Mouse (Mus musculus) 3T3-L1 (cell line): Measurements from ENCODE around the gene Cacna1d.
A peak's percentile ranks its signal among the peaks of the same experiment; 100 is the strongest.

Source experiments
- DNase-seq: peaks from one replicate; pipeline ENCODE4 v3.0.0-alpha.2; 2015; ENCODE audit warnings: low read depth, low spot score

Gene Cacna1d

GRCm38 (mm10) chr14:30024387-30024786 is 466.9 kb downstream of the Cacna1d start:
- DNase-seq: no peak

- no peak for DNase-seq
Observed at GRCm38 (mm10) chr14:30022471-30022870, 468.8 kb downstream of the Cacna1d start.

- DNase-seq: peak; percentile 5
Observed at GRCm38 (mm10) chr14:30019792-30020575, 471.3 kb downstream of the Cacna1d start.

DNA sequence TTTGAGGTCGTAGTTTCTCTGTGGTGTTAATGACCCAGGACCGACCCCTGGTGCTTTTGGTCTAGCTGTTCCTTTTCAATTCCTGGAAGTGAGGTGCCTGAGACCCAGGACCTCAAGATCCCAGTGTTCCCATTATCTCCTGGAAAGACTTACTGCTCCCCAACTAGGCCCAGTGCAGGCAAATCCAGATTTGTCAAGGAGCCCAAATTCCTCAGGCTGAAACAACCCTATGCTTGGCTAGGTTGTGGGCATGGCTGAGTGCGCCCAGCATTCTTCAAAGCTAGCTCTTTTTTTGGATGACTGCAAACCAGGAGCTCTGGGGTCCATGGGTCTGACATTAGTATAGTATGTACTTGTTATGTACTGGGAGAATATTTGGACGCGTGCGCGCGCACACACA is 471.9 kb downstream of the Cacna1d start:
- no peak for DNase-seq

- DNase-seq: no peak
Observed at GRCm38 (mm10) chr14:30018846-30019245, 472.4 kb downstream of the Cacna1d start.

GRCm38 (mm10) chr14:30018463-30018801 is 472.8 kb downstream of the Cacna1d start:
- DNase-seq: no peak

DNA sequence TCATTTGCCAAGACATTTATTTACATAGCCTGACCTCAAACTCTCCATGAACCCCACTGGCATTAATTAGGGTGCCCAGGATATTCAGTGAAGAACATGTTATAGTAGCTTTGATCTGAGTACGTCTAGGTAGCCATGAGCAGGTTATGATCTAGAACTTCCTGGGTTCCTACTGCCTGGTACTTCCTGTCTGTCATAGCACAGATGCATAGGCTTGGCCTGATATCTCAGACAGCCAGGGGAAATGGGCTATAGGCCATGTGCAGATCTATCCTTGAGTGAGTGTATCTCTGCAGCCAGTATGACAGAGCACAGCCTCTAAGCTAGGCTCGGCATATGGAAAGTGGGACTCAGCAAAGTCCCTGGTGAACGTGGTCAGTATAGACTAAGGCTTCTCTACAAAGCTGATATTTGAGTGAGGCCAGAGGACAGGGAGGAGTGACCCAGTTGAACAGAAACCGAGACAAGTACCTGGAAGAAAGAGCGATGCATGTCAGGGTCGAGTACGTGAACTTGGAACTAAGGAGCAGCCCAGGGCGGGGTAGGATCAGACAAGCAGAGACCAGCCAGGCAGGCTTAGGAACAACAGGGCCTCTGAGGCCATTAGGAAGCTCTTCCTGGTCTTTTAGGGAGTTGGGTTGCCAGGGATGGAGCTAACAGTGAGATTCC is 473.3 kb downstream of the Cacna1d start:
- DNase-seq: no peak

- no peak for DNase-seq
Observed at GRCm38 (mm10) chr14:30016666-30017065, 474.6 kb downstream of the Cacna1d start.

DNA sequence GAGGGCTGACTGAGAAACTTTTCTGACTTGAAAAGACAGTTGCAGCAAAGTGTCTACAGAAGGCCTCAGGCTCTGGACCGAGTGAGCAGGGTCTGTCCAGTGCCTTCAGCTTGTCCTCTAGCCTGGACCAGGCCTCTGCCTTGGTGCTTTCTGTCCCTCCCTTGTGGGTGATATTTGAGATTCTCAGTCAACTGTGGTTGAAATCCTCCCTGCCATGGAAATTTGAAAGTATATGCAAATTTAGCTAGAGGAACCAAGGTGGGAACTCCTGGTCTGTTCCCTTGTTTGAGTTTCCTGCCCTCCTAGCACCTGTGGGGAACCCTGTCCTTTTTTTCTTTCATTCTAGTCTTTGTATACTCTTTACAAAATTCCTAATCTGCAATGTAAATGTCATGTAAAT is 476.2 kb downstream of the Cacna1d start:
- no peak for DNase-seq

DNA sequence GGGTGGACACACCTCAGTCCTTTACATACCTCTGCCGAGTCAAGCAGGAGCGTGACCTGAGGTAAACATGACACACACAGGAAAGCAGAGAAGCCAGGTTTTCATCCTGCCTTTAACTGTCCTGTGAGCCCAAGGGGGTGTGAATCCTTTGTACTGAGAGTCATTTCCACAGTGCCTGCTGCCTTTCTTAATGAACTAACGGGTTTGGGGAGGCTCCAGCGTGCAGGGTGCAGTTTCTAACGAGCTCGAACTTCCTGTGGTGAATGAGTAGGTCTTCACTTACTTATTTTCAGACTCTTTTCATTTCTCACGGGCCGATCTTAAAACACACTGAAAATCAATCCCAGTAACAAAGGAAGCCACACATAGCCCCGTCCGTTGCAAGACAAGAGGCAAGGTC is 476.8 kb downstream of the Cacna1d start:
- DNase-seq: no peak

- DNase-seq: peak; percentile 62
Observed at GRCm38 (mm10) chr14:30011886-30012560, 479.2 kb downstream of the Cacna1d start.

GRCm38 (mm10) chr14:30009864-30010560 is 481.2 kb downstream of the Cacna1d start:
- no peak for DNase-seq

DNA sequence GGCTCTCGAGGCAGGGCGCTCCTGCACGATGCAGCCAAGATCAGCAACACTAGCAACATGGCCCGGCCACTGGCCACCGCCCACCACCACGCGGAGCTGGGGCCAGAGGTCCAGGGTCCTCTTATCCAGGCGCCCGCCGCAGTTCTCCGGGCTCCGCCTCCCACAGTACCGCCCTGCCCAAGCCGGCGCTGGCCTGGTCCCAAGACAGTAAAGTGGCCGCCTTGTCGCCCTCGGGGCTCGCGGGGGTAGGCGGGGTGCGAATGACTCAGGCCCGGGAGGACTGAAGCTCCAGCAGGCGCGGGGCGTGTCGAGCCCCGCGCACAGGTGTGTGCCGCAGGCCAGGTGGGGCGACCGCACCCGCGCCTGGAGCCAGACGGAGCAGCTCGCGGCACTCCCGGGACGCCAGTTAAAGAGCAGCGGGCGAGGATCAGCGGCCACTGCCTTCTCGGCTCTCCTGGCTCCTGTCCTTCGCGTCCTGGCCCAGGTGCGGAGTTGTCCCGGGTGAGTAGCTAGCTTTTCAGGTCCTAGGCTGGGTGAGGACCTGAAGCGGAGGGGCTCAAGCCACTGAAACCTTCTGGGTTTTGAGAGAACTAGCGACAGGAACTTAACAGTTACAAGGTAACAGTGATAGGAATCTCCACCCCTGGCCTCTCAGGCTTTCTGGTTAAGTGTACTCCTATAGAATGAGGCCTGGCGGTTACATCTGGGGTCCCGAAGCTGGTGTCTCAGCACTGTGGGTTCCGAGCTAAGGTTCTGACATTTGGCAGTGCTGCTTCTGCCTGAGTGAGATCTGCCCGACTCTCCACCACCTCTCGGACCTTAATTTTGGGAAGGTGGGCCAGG is 482.3 kb downstream of the Cacna1d start, which contains the start of the genes Il17rb and Chdh:
TSS of gene Il17rb (minus strand) at position 164 of the 843 bp plus-strand sequence.
TSS of gene Chdh (plus strand) at position 291 of the 843 bp plus-strand sequence.
- no peak for DNase-seq

GRCm38 (mm10) chr14:29999475-29999811 is 491.8 kb downstream of the Cacna1d start:
- DNase-seq: no peak

DNA sequence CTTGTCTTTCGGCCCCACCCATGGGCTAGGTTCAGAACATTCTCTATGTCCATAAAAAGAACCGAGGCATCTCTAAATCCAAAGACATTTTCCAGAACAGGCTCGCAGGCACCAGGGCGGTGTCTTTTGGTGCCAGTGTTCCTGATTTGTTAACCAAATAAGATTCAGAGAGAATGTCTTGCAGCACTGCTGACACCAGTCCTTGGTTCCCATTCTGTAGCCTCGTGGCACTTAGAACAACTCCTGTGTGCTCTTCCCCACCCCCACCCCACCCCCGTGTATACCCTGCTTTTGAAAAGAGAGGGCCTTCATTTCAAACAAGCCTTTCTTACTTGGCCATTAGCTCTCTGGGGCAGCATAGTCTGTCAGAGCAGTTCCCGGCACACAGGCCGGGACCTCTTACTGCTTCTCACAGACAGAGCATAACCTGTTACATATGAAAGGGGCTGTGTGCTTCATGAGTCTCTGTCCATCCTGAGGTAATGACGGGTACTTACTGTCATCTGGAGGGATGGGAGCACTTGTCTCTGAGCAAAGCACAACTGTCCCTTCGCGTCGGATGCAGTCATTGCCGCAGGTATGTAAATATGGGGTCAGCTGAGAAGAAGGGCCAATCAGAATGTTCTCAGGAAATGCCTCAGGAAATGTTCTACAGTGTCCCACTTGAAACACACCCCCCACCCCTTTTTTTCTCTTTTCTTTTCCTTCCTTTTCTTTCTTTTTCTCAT is 492.3 kb downstream of the Cacna1d start:
- DNase-seq: no peak

DNA sequence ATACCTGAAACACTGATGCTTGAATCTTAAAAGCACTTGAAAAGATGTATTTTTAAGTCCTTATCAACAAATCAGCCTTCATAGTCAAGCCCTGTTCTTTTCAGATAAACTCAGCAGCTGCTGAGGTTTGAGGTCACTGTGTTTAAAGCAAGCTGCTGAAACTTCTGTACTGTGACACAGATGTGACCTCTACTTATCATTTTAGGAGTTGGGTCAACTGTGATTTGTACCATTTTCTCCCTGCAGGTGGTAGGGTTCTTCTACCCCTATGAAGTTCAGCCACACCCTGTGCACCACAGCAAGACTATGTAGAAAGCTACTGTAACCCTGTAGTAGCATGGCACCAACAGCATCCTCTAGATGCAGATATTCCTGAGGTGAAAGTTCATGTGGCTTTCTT is 493.9 kb downstream of the Cacna1d start:
- no peak for DNase-seq

GRCm38 (mm10) chr14:29996000-29996751 is 495.1 kb downstream of the Cacna1d start:
- no peak for DNase-seq

DNA sequence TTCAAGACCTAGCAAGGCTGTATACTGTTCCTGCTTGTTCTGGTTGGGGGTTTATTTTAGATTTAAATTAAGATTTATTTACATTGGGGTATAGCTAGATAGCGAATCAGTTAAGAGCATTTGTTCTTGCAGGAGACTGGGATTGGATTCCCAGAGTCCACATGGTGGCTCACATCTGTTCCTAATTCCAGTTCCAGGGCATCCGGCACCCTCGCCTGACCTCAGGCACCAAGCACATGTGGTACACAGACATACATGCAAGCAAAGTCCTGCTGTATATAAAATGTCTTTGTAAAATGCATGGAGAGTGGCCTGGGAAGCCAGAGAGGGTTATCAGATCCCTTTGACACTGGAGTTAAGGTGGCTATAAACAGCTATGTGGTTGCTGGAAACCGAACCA is 496.3 kb downstream of the Cacna1d start:
- no peak for DNase-seq
